Mouse (Mus musculus) heart, embryonic 10.5 days (tissue): ENCODE results near the gene Abo. TPM values are rescaled to one million over a fixed set of nuclear protein-coding genes. Genes with fewer than 3 reads are reported as not detected.

Source experiments
- DNase-seq: peaks from one replicate; pipeline ENCODE4 v3.0.0-alpha.2; 2017; ENCODE audit warnings: low spot score
- H3K27ac ChIP-seq: fragments of 300-500 bp; sonication (generic); 2 replicates; pipeline ENCODE4 v1.5.1; 2016; ENCODE audit warnings: mild to moderate bottlenecking
- H3K27me3 ChIP-seq: fragments of 300-500 bp; sonication (generic); 2 replicates; pipeline ENCODE4 v1.6.1; 2016; ENCODE audit warnings: mild to moderate bottlenecking; ENCODE audit not compliant: poor library complexity, insufficient read depth, severe bottlenecking
- H3K36me3 ChIP-seq: fragments of 300-500 bp; sonication (generic); 2 replicates; pipeline ENCODE4 v1.6.1; 2016; ENCODE audit warnings: mild to moderate bottlenecking, moderate library complexity
- H3K4me1 ChIP-seq: fragments of 300-500 bp; sonication (generic); 2 replicates; pipeline ENCODE4 v1.6.1; 2016; ENCODE audit warnings: mild to moderate bottlenecking
- H3K4me3 ChIP-seq: fragments of 300-500 bp; sonication (generic); 2 replicates; pipeline ENCODE4 v1.5.1; 2016; ENCODE audit warnings: mild to moderate bottlenecking, moderate library complexity
- H3K9me3 ChIP-seq: fragments of 300-500 bp; sonication (generic); 2 replicates; pipeline ENCODE4 v1.6.1; 2016; ENCODE audit warnings: mild to moderate bottlenecking, moderate library complexity
- WGBS: fragments of 180-500 bp; shearing (Covaris S2); methylation state at CpG from one replicate; pipeline ENCODE4 v1.1.7; 2016; 5-methylcytosine and 5-hydroxymethylcytosine counted together
- polyA plus RNA-seq: library from polyadenylated mRNA; unstranded; fragments of >200 nt; fragmentation: Nextera tagmentation; extraction: Ambion mirVana; gene quantifications from 2 replicates; pipeline ENCODE4 v1.2.1, GENCODE M21; 2016

Abo gene
- not detected in 2 replicates for polyA plus RNA-seq

DNA sequence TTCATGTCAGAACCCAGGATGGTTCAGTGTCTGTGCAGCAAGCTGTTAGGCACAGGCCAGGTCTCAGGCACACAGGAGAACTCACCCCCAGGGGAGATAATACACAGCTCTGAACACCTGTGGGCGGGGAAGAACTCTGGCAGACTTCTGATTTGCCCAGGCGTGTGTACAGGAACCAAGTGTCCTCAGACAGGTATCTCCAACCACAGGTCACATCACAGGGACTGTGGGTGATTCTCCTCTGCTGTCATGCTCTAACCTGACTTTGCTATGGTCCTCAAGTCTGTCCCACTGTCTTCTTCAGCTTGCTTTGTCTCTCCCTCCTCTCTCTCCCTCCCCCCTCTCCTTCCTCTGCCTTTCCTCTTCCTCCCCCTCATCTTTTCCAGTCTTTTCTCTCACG, at the start of gene Abo:
Abo (minus strand) TSS at position 101 of the 400 bp plus-strand sequence.
- Histone ChIP-seq H3K4me3 (no peak within 1 kb of the TSS), H3K9me3 (no peaks in the 10 kb centered on the region), H3K4me1 (no peaks in the 10 kb centered on the region), H3K27ac (no peak within 1 kb of the TSS), H3K36me3 (no peaks in the 10 kb centered on the region), H3K27me3 (peaks cover 4% of the 10 kb centered on the region; the same call in 1 of the 2 replicates)
- no peak for DNase-seq
- WGBS, result 56% methylated on average over 3 of the region's 3 CpGs

DNA sequence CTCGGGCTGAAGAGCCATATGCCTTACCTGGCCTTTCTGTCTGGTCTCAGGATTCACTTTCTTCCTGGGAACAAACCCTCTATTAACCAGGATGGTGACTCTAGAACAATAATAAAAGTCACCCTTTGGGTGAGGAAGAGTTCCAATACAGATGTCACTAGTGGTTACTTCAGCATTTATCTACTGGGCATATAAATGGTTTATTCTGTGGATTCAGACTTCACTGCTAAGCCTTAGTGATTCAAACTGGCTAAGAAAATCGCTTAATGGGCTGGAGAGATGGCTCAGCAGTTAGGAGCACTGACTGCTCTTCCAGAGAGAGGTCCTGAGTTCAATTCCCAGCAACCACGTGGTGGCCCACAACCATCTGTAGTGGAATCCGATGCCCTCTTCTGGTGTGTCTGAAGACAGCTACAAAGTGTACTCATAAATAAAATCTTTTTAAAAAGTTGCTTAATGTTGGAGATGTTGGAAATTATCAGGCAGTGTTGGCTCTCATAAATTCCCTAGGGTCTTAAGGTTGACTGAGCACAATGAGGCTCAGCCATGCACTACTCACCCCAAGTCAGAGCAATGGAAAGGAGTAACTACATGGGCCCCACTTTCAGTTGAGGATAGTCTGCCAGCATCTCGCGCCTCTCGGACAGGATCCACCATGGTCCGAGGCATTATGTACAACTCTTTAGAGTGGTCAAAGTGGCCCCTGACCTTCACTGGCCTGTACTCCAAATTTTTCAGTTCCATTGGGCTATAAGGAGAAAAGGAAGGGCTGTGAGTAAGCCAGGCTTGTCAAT, 49.6 kb upstream of the Abo start:
- no peaks in the 10 kb centered on the region for H3K9me3 ChIP-seq
- no peak overlapping the region for H3K27ac ChIP-seq
- WGBS, result 61% methylated on average over 8 of the region's 8 CpGs
- H3K36me3 ChIP-seq, result peaks cover 52% of the 10 kb centered on the region
- H3K4me1 ChIP-seq, result peaks cover 41% of the 10 kb centered on the region
- DNase-seq, result no peak
- no peaks in the 10 kb centered on the region for H3K27me3 ChIP-seq
- peak overlapping the region; percentile 76; the same call in 1 of the 2 replicates for H3K4me3 ChIP-seq

DNA sequence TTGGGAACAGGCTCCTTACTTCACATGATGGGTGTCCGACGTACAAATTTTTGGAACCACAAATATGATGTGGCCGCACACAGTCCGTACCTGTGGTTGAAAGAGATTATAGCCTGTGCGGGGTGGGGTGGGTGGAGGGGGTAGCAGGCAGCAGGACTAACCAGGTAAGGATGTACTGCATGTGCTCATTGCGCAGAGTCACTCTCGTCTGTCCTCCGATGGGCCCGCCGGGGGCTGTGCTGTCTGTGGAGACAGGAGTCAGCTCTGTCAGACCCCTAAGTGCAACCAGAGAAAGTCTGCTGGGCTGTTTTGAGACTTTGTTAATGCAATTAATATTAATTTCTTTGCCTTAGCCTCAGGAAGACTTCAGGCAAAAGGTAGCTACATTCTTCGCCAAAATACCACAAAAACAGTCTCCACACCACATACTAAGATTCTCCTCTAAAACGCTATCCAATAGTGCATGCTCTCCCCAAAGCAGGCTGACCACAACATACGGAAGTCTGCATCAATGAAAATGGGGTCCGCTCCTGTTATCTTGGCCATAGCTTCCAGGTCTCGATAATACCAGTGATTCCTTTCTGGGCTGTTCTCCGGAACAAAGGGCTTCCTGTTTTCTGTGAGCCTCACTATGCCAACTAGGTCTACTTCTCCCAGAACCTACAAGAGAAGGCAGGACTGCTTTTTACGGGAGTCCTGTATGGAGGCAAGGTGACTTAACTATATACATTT, 48.8 kb upstream of the Abo start:
- Histone ChIP-seq H3K27me3 (no peaks in the 10 kb centered on the region), H3K36me3 (peaks cover 45% of the 10 kb centered on the region), H3K4me3 (no peak overlapping the region), H3K9me3 (no peaks in the 10 kb centered on the region), H3K27ac (no peak overlapping the region), H3K4me1 (peaks cover 47% of the 10 kb centered on the region)
- 77% methylated on average over 17 of the region's 17 CpGs for WGBS
- no peak for DNase-seq

DNA sequence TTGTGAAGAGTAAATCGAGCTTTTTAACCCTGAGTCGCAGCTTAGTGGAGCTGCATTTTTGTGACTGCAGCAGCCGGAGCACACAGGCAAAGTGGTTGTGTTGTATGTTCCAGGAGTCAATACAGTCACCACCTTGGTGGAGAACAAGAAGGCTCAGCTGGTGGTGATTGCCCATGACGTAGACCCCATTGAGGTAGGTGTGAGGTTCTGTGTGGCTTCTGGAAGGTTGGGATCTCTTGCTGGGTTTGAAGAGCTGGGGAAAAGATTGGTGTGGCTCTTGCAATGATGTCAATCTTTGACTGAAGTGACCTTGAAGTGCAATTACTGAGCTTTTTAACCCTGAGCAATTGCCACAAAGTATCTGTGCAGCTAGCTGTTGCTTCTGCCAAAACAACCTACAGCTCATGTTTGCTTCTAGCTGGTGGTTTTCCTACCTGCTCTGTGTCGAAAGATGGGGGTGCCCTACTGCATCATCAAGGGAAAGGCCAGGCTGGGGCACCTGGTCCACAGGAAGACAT, 47.5 kb upstream of the Abo start:
- no peaks in the 10 kb centered on the region for H3K27me3 ChIP-seq
- peak overlapping the region; percentile 96; the same call in 1 of the 2 replicates for H3K27ac ChIP-seq
- H3K9me3 ChIP-seq, result no peaks in the 10 kb centered on the region
- H3K4me3 ChIP-seq, result peak overlapping the region; percentile 88
- DNase-seq, result no peak
- WGBS, result 70% methylated on average over 5 of the region's 5 CpGs
- H3K4me1 ChIP-seq, result peaks cover 50% of the 10 kb centered on the region
- H3K36me3 ChIP-seq, result peaks cover 48% of the 10 kb centered on the region

DNA sequence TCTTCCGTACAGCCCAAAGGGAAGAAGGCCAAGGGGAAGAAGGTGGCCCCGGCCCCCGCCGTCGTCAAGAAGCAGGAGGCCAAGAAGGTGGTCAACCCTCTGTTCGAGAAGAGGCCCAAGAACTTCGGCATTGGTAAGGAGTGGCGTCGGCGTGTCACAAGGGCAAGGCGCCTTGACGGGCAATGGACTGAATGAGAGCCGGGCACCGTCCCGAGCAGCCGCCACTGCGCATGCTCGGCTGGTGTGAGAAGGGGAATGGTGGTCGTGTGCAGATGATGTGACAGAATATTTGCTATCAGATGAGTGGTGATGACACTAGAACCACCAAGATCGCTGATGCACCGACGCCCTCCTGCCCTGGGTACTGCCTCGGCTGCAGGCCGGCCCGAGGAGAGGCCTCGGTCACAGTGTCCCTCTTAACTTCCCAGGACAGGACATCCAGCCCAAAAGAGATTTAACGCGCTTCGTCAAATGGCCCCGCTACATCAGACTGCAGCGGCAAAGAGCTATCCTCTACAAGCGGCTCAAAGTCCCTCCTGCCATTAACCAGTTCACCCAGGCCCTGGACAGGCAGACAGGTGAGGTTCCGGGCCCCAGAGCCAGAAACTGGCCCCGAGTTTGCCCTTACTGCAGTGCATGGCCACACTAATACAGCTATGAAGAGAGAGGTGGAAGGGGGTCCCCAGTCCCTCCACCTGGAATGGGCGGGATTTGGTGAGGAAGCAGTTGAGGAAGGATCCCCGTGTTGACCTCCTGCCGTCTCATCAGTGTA, 46.4 kb upstream of the Abo start:
- under 1% methylated on average over 37 of the region's 37 CpGs for WGBS
- H3K36me3 ChIP-seq, result peaks cover 60% of the 10 kb centered on the region
- peaks cover 44% of the 10 kb centered on the region for H3K4me1 ChIP-seq
- DNase-seq, result no peak
- no peaks in the 10 kb centered on the region for H3K27me3 ChIP-seq
- H3K4me3 ChIP-seq, result peak overlapping the region; percentile 88
- no peaks in the 10 kb centered on the region for H3K9me3 ChIP-seq
- H3K27ac ChIP-seq, result peak overlapping the region; percentile 96

DNA sequence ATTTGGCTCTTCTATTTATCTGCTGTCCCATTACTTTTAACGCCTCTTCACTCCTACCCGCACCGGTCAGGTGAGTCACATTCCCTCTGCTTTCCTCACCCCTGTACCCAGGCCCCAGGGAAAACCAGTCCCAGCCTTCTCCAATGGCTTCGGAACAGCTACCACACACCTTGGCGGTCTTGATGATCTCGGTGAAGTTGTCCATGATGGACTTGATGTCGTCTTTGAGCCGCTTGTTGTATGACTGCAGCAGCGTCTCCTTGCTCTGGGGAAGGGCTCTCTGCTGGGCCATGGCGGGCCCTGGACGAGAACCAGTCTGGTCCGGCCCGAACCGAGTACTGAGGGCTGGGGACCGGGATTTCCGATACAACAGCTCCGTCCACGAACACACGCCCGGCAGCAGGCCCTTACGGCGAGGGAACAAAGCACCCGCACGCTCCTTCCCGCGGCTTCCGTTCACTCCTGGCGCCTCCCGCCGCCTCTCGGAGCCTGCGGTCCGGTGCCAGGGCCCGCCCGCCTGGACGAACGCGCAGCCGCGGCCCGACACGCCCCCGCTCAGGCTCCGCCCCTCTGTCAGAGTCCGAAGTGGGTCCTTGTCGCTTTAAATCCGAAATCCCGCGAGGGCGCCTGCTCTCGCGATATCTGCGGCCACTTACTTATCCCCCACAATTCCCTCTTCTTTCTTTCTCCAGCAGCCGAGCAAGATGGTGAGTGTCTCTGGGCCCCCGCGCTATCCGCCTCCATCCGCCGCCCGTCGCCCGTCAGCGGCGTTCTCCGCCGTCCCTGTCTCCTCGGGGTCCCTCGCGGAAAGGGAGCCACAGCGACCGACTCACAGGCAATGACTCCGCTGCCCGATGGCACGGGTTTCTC, 45.6 kb upstream of the Abo start, which contains the start of the genes Med22 and Rpl7a:
Med22 (minus strand) TSS at position 554 of the 870 bp plus-strand sequence.
Rpl7a (plus strand) TSS at position 641 of the 870 bp plus-strand sequence.
- DNase-seq, result peak; percentile 98
- H3K27ac ChIP-seq, result peak within 1 kb of the TSS; percentile 96
- no peaks in the 10 kb centered on the region for H3K9me3 ChIP-seq
- peaks cover 68% of the 10 kb centered on the region for H3K36me3 ChIP-seq
- H3K4me3 ChIP-seq, result peak within 1 kb of the TSS; percentile 88
- under 1% methylated on average over 74 of the region's 74 CpGs for WGBS
- H3K4me1 ChIP-seq, result peaks cover 38% of the 10 kb centered on the region
- no peaks in the 10 kb centered on the region for H3K27me3 ChIP-seq

DNA sequence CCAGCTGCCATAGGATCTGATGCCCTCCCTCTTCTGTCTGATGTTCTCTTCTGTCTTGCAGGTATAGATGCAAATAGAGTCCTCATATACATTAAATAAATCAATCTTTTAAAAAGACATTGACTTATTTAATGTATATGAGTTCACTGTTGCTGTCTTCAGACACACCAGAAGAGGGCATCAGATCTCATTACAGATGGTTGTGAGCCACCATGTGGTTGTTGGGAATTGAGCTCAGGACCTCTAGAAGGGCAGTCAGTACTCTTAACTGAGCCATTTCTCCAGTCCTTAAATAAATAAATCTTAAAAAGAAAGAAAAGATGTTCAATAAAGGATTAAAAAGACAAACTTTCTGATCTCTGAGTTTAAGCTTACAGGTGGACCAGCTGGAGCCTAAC, 44.6 kb upstream of the Abo start:
- Histone ChIP-seq H3K27ac (peak overlapping the region; percentile 96), H3K4me1 (peaks cover 32% of the 10 kb centered on the region), H3K4me3 (peak overlapping the region; percentile 88), H3K9me3 (no peaks in the 10 kb centered on the region), H3K27me3 (no peaks in the 10 kb centered on the region), H3K36me3 (peaks cover 68% of the 10 kb centered on the region)
- no peak for DNase-seq

DNA sequence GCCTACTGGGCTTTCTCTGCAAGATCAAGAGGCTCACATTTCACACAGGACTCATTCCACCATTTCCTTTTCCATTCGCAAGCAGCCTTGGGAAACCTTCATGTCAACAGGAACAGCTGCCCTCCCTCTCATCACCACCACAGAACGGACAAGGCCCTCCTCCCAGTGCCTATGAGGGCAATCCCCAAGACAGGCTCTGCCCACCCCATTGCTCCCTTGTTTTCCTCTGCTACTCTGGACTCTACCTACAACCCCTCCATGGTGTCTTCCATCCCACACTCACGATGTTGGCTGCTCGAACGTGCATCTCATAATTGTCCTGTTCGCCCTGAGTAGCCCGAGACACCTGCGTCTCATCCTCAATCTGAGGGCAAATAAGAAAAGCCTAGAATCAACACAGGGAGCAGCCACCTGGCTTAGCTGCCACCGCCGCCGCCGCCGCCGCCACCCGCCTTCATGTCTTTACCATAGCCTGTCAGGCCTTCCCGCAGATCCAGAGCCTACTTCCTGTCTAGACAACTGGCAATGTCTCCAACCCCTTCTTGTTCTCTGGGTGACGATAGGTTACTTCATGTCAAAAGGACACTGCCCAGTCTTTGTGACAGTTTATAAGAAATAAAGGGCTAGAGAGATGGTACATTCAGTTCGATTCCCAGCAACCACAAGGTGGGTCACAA, 44.1 kb upstream of the Abo start:
- Histone ChIP-seq H3K27me3 (no peaks in the 10 kb centered on the region), H3K36me3 (peaks cover 63% of the 10 kb centered on the region), H3K9me3 (no peaks in the 10 kb centered on the region), H3K4me3 (peak overlapping the region; percentile 88), H3K4me1 (peaks cover 34% of the 10 kb centered on the region), H3K27ac (peak overlapping the region; percentile 17; the same call in 1 of the 2 replicates)
- DNase-seq, result no peak
- WGBS, result 81% methylated on average over 18 of the region's 18 CpGs

DNA sequence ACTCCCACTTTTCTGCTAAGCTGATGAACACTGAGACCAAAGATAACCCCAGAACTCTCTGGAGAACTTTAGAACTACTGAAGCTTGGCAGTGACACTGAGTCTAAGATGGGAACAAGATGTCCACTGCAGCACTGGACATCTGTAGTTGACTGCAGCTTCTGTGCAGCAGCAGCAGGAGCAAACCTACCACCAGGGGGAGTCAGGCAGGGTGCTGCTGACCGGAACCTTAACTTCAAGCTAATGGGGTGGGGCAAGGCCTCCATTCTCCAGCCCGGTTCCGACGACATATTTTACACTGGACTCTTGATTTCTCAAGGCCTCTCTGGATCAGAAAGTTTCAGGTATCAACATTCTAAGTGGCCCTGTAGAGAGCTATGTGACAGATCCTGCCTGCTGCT, 42.3 kb upstream of the Abo start:
- Histone ChIP-seq H3K27me3 (no peaks in the 10 kb centered on the region), H3K36me3 (peaks cover 46% of the 10 kb centered on the region), H3K4me3 (no peak overlapping the region), H3K9me3 (no peaks in the 10 kb centered on the region), H3K27ac (no peak overlapping the region), H3K4me1 (peaks cover 36% of the 10 kb centered on the region)
- DNase-seq, result no peak
- 59% methylated on average over 4 of the region's 4 CpGs for WGBS

DNA sequence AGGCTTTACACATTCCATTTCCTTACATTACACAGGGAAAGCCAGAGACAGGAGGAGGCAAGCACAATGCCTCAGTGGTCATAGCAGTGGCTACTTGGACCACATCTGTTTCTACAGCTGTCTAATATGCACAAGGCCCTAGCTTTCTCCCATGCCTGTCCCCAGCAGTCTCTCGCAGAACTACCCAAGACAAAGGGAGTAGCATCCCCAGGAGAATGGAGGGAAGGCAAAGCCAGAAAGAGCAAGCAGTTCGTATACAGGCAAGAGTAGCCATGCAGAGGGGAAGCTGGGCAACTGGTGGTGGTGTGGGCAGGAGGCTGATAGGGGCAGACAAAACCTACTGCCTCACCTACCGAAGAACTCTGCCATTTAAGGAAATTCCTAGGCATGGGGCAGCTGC, 41.7 kb upstream of the Abo start:
- no peak for DNase-seq
- 93% methylated on average over 3 of the region's 3 CpGs for WGBS
- Histone ChIP-seq H3K36me3 (peaks cover 39% of the 10 kb centered on the region), H3K27ac (no peak overlapping the region), H3K4me3 (no peak overlapping the region), H3K9me3 (no peaks in the 10 kb centered on the region), H3K4me1 (peaks cover 36% of the 10 kb centered on the region), H3K27me3 (no peaks in the 10 kb centered on the region)

DNA sequence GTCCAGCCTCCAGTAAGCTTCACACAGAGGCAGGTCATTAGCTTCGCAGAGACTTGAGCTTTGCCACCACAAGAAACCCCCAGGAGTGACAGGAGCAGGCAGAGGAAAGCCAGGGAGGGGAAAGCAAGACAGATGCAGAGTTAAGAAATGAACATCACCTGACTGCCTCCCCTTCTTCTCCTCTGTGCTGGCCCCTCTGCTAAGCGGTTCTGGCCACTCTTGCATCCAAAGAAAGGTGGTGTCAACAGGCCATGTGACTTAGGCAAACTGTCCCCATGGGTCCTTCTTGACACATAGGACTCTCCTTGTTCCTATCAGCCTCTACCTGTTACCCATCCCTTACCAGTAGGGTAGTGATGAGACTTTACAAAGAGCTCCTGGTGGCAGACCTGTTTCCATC, 41.2 kb upstream of the Abo start:
- Histone ChIP-seq H3K27me3 (no peaks in the 10 kb centered on the region), H3K4me1 (peaks cover 38% of the 10 kb centered on the region), H3K36me3 (peaks cover 38% of the 10 kb centered on the region), H3K4me3 (no peak overlapping the region), H3K9me3 (no peaks in the 10 kb centered on the region), H3K27ac (no peak overlapping the region)
- no peak for DNase-seq
- 83% methylated on average over 2 of the region's 2 CpGs for WGBS
